Mouse (Mus musculus): Measurements from ENCODE around the gene BC030499.

The BC030499 gene

GRCm38 (mm10) chr11:78290654-78291053 is at the start of gene BC030499:
Gene BC030499 (plus strand): TSS chr11:78290841.
- DNase-seq (ENCODE audit: low read depth) = no peak

- no peak for DNase-seq (ENCODE audit: low read depth)
Observed at GRCm38 (mm10) chr11:78245261-78245626, 45.4 kb upstream of the BC030499 start.

- DNase-seq (ENCODE audit: low read depth) = peak; percentile 97
Observed at GRCm38 (mm10) chr11:78245627-78246317, 44.9 kb upstream of the BC030499 start, which contains the start of the genes Sdf2 and Supt6. Gene Sdf2 (plus strand): TSS chr11:78245746. Gene Supt6 (minus strand): TSS chr11:78245987.

GRCm38 (mm10) chr11:78246318-78247011 is 44.2 kb upstream of the BC030499 start:
- DNase-seq (ENCODE audit: low read depth) = no peak

- DNase-seq (ENCODE audit: low read depth) = no peak
Observed at GRCm38 (mm10) chr11:78247012-78247348, 43.7 kb upstream of the BC030499 start.

GRCm38 (mm10) chr11:78247727-78248140 is 42.9 kb upstream of the BC030499 start:
- DNase-seq (ENCODE audit: low read depth) = peak; percentile 93

- DNase-seq (ENCODE audit: low read depth) = peak; percentile 51
Observed at GRCm38 (mm10) chr11:78256618-78257017, 34.0 kb upstream of the BC030499 start.

- peak; percentile 89 for DNase-seq (ENCODE audit: low read depth)
Observed at GRCm38 (mm10) chr11:78260489-78261258, 30.0 kb upstream of the BC030499 start.

- DNase-seq (ENCODE audit: low read depth) = peak; percentile 93
Observed at GRCm38 (mm10) chr11:78261380-78262352, 29.0 kb upstream of the BC030499 start, which contains the start of gene 2610507B11Rik. Gene 2610507B11Rik (plus strand): TSS chr11:78261752.

GRCm38 (mm10) chr11:78262550-78262949 is 28.1 kb upstream of the BC030499 start:
- peak; percentile 91 for DNase-seq (ENCODE audit: low read depth)

GRCm38 (mm10) chr11:78265571-78265970 is 25.1 kb upstream of the BC030499 start:
- no peak for DNase-seq (ENCODE audit: low read depth)

GRCm38 (mm10) chr11:78271986-78272385 is 18.7 kb upstream of the BC030499 start:
- DNase-seq (ENCODE audit: low read depth) = no peak

- no peak for DNase-seq (ENCODE audit: low read depth)
Observed at GRCm38 (mm10) chr11:78275596-78275995, 15.0 kb upstream of the BC030499 start.

GRCm38 (mm10) chr11:78276169-78276568 is 14.5 kb upstream of the BC030499 start:
- peak; percentile 45 for DNase-seq (ENCODE audit: low read depth)

GRCm38 (mm10) chr11:78278853-78279252 is 11.8 kb upstream of the BC030499 start:
- DNase-seq (ENCODE audit: low read depth) = no peak

- no peak for DNase-seq (ENCODE audit: low read depth)
Observed at GRCm38 (mm10) chr11:78279586-78279985, 11.1 kb upstream of the BC030499 start.

GRCm38 (mm10) chr11:78289146-78289763 is 1.4 kb upstream of the BC030499 start:
- no peak for DNase-seq (ENCODE audit: low read depth)

- DNase-seq (ENCODE audit: low read depth) = no peak
Observed at GRCm38 (mm10) chr11:78294585-78294984, 3.9 kb downstream of the BC030499 start.

GRCm38 (mm10) chr11:78300917-78301316 is 10.3 kb downstream of the BC030499 start:
- no peak for DNase-seq (ENCODE audit: low read depth)

GRCm38 (mm10) chr11:78301357-78302084 is 10.9 kb downstream of the BC030499 start, which contains the start of gene Spag5:
Gene Spag5 (plus strand): TSS chr11:78301529.
- DNase-seq (ENCODE audit: low read depth) = peak; percentile 95

Data from 416B (cell line).